Mouse (Mus musculus): ENCODE measurements around the gene Trim11. TPM values are rescaled to one million over a fixed set of nuclear protein-coding genes. Genes with fewer than 3 reads are reported as not detected.

Trim11 gene
- total RNA-seq, 1 experiment from 2014 or later = 107 TPM

DNA sequence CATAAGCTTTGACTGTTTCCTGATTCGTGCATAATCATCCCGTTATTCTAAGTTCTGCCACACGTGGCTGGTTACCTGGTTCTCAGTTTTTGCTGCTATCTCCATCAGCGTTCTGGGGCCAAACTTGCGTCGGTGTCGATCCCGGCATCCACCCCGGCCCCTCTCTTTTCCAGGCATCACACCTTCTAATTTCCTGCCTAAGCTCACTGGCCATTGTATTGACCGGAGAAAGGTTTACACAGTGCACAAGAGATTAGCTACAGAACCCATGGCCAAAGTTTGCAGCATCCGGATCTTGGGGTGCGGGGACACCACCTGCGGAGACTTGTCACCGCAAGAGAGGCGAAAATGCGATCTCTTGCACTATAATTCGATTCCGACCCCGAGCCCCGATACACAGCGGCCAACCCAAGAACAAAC is 276 bp upstream of the Trim11 start:
- no peak for ATAC-seq (ENCODE audit: extremely low read depth, insufficient number of reproducible peaks, low FRiP score, poor library complexity, severe bottlenecking)

DNA sequence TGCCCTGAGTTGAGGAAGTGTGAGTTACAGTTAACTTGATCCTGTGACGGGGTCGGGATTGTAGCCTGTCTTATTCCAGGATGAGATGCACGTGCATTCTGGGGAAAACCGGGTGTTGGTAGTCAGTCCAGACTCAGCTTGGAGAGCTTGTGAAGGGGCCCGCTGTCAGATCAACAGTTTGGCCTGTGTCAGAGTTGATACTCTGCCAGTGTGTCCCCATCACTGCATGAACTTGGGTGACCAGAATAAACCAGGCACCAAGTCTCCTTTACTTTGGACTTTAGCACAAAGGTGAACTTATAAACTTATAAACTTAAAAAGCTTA is 775 bp downstream of the Trim11 start:
- ATAC-seq (ENCODE audit: extremely low read depth, insufficient number of reproducible peaks, low FRiP score, poor library complexity, severe bottlenecking) = no peak

DNA sequence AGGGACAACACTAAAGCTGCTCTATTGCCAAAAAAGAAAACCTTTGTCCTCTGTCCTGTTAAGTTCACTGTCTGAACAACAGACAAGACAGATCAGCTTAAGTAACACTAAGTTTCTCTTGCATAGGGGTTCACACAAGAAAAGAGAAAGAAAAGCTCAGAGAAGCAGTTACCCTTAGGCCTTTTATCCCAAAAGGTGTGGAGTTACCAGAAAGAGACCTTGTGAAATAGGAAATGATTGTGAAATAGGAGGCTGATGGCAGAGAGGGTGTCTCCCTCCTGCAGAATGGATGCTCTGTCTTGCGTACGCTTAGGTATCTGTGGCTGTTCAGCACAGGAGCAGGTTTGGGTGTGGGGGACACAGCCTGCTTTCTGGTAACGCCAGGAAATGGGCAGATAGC is 1.3 kb downstream of the Trim11 start:
- ATAC-seq (ENCODE audit: extremely low read depth, insufficient number of reproducible peaks, low FRiP score, poor library complexity, severe bottlenecking) = no peak

DNA sequence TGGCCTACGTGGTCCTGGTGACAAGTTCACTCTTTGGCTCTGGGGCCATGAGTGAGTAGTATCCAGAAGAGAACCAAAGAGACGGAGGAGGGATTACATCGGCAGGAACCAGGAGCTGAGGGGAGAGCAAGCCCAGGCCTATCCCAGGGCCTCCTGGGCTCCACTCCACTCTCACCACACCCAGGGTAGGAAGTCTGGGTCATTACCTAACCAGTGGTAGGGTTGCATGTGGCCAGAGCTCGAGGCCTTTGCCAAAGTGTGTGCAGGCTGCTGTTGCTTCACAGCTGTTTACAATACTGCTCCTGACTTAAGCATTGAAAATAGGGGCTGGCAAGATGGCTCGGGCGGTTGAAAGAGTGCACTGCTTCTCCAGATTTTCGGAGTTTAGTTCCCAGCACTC is 1.8 kb downstream of the Trim11 start:
- ATAC-seq (ENCODE audit: extremely low read depth, insufficient number of reproducible peaks, low FRiP score, poor library complexity, severe bottlenecking) = no peak

DNA sequence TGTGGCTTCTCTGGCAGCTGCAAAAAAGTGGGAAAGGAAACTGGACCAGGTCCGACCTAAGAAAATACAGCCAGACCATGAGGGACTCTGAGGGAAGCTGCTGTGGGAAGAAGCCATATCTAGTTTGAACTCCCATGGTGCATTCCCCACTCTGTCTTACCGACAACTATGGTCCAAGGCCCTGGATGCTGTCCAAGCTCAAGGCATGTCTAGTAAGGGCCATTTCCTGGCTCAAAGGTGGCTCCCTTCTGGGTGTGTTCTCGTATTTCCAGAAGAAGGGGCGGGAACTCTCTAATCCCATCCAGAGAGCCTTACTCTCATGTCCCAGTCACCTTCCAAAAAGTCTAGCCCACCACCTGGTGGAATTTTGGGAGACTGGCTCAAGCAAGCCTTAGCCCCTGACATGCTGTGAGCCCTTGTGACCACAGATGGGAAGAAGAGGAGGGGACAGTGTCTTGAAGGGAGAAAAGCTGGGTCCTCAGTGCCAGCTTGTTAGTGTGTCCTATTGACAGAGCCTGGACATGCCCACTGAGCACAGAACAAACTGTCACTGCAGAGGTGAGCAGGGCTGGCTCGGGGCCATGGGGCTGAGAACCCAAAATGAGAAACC is 2.6 kb downstream of the Trim11 start:
- no peak for ATAC-seq (ENCODE audit: extremely low read depth, insufficient number of reproducible peaks, low FRiP score, poor library complexity, severe bottlenecking)

DNA sequence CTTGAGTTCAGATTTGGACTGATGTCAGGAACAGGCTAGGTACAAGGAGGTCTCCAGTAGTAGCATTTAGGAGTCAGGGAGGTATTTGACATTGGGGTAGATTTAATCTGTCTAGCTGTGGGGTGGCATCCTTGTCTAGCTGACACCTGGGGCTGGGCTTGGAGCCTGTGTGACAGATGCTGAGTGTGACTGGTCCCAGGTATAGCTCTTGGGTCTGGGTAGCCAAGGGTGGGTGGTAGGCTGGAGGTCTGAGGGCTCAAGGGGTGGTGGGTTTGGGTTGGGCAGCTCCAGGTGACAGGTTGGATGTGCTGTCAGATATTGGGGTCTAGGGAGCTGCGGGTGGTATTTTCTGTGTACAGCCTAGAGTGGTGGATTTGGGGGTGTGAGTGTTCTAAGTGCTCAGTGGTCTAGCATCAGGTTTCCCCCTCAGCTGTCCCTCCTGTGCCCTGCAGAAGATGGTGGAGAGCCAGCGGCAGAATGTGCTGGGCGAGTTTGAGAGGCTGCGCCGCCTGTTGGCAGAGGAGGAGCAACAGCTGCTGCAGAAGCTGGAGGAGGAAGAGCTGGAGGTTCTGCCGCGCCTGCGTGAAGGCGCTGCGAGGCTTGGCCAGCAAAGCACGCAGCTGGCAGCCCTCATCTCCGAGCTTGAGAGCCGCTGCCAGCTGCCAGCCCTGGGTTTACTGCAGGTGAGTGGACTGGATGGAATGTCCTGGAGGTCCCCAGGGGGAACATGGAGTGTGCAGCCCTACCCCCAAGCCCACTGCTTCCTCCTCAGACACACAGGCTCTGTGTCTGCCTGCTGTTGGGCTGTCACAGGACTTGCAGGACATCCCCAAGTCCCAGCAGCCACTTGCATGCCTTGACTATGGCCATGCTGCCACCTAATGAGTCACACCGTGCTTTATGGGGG is 3.9 kb downstream of the Trim11 start:
- ATAC-seq (ENCODE audit: extremely low read depth, insufficient number of reproducible peaks, low FRiP score, poor library complexity, severe bottlenecking) = peak; percentile 57

DNA sequence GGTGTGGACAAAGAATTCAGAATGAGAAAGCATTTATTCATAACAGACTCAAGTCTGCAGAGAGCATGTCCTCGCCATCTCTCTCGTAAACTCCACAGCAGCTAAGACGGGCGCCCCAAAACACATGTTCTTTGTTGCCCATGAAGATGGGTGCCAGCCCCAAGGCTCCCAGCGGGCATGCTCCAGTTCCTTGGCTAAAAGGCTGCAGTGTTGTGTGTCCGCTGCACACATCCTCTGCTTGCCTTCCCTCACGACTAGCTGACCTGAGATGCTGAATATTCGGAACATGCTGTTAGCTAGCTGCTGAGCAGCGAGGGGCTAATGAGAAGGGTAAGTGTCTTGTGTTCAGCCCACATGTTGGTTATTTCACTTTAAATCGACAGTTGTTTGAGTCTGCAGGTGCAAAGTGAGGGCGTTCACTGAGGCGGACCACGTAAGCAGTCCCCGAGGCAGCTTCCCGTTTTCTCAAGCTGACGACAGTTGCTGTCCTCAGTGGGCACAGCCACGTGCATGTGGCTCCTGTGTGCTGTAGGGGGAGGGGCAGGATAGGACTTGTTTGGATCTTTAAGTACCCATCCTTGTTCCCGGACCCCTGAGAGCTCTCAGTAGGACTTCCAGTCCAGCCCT is 4.7 kb downstream of the Trim11 start:
- ATAC-seq (ENCODE audit: extremely low read depth, insufficient number of reproducible peaks, low FRiP score, poor library complexity, severe bottlenecking) = peak; percentile 77

DNA sequence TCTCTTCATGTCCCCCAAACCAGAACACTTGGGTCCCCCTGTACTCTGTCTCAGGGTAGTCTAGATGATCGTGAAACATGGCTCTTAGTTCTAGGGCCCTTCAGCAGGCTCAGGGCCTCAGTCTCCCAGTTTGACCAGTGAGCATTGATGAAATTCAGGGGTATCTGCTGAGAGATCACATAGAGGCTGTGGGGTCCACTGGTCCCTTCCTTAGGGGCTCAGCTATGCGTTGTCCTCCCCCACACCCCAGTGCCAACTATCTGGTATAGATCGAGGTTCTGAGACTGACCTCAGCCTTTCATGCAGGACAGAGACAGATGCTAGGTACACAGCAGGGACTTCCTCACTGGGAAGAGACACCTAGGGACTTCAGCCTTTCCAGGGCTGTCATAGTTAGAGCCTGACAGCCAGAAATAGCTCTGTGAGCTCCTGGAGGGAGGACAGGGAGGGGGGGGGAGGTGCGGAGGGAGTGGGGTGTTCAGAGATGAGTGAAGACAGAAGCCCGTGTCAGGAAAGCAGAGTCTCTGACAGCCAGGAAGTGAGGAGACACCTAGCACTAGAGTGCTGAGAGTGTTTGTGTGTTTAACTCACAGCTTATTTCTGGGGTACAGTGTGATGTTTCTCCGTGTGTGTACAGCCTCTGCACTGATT is 5.9 kb downstream of the Trim11 start:
- no peak for ATAC-seq (ENCODE audit: extremely low read depth, insufficient number of reproducible peaks, low FRiP score, poor library complexity, severe bottlenecking)

DNA sequence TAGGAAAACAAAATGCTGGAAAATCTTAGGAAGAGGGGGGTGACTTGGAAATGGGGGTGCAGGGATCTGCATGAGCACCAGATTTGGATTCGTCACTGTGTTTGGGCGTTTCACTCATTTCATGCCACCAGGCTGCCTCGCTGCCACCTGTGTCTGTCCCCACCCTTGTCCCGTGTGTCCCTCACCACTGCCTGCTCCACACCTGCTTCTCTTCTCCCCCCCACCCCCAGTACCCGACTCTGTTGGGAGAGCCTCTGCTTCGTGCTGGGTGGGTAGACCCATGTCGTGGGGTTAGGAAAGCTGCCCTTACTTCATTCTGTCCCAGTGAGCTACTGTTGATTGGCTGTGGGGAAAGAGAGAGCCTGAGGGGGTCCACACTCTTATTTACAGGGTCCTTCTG is 6.8 kb downstream of the Trim11 start:
- ATAC-seq (ENCODE audit: extremely low read depth, insufficient number of reproducible peaks, low FRiP score, poor library complexity, severe bottlenecking) = no peak

DNA sequence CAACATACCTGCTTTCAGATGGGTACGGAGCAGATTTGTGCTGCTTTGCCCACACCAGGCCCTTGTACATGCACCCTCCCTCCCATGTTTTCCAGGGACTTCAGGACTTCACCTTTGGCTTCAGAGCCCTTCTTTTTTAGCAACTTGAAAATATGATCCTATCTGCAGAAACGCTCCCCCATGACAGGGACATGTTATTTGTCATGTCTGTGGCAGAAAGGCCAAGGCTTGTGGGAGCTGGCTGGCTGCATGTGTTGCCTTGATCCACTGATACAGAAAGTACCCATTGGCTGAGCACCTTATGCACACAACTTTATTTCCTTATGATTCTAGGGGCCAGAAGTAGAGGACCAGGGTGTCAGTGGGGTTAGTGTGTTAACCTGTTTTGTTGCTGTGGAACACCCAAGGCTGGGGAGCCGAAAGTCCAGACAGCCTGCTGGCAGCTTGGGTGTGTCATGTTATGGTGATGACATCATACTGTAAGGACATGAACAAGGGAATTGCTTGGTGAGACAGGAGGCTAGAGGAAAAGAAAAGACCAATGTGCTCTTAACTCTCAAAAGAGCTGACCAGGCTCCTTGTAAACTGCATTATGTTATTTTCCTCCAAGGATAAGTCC is 7.5 kb downstream of the Trim11 start:
- ATAC-seq (ENCODE audit: extremely low read depth, insufficient number of reproducible peaks, low FRiP score, poor library complexity, severe bottlenecking) = no peak

DNA sequence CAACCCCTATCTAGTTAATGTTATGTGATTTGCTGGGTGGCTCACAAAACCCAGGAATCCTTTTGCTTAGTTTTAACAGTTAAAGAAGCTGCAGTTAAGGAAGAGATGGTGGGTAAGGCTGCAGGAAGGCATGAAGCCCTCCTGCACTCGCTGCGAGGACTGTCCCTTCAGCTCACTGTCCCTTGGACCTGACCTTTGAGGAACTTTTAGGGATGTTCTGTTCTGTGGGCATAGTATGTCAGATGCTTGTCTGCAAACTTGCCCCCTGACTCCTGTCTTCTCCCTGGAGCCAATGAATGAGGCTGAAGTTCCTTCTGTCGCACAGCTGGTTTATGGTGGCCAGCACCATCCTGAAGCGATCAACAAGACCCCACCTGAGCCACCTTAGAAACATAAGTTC is 11.3 kb downstream of the Trim11 start:
- no peak for ATAC-seq (ENCODE audit: extremely low read depth, insufficient number of reproducible peaks, low FRiP score, poor library complexity, severe bottlenecking)

DNA sequence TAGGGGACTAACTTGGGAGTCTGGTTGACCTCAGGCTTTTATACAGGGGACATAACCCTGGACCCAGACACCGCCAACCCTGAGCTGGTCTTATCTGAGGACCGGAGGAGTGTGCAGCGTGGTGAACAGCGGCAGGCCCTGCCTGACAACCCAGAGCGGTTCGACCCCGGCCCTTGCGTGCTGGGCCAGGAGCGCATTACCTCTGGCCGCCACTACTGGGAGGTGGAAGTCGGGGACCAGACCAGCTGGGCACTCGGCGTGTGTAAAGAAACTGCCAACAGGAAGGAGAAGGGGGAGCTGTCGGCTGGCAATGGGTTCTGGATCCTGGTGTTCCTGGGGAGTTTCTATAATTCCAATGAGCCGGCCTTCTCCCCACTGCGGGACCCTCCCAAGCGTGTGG is 12.2 kb downstream of the Trim11 start:
- ATAC-seq (ENCODE audit: extremely low read depth, insufficient number of reproducible peaks, low FRiP score, poor library complexity, severe bottlenecking) = no peak

DNA sequence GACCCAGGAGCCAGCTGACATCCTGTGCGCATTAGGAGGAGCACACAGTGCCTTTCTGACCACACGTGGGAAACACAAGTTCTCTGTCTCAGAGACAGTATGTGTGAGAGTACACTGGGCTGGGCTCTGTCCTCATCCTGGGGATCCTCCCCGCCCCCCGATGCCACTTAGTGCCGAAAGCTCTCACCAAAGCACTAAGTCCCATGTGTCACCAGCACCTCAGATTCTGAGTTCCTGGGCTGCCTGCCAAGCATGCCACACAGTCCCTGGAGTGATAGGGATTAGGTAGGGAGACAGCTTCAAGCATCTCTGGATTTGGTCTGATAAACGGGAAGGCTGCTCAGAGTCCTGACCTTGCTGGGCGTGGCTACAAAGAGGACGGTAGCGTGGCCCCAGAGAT is 12.9 kb downstream of the Trim11 start:
- no peak for ATAC-seq (ENCODE audit: extremely low read depth, insufficient number of reproducible peaks, low FRiP score, poor library complexity, severe bottlenecking)

DNA sequence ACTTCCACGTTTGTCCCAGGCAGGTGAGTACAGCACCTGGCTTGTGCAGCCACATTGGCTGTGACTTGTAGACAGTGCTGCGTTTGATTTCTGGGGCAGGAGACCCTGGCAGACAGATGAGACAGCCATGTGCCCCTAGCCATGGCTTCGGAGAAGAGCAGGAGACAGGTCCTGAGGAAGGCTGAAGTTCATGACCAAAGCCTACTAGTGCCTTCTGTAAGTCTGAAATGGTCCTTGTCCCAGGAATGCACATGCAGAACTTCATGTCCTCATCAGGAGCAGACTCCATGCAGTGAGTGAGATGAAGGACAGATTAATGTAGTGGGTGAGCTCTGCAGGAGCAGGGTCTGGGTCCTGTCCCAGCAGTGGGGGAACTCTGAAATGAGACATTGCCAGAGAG is 14.0 kb downstream of the Trim11 start:
- ATAC-seq (ENCODE audit: extremely low read depth, insufficient number of reproducible peaks, low FRiP score, poor library complexity, severe bottlenecking) = no peak

DNA sequence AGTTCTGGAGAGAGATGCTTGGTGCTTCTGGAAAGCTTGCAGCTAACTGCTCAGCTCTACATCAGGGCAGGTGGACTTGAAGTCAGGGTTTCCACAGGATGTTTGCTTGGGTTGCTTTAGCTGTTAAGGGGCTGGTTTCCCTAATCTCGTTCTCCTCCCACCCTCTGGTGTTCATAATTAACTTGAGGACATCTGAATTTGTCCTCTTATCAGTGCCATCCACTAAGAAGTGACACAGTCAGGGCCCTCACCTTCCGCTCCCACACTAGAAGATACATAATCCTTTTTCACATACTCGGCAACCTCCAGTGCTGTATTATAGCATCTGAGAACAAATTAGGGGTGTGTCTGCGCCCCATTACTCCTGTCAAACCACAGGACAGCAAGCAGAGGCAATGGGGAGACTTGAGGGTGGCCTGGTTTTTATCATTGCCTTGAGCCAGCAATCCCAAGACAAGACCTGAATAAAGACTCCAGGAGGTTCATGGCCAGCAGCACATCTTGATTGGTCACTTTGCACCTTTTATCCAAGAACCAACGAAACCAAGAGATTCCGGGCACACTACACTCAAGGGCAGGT is 15.3 kb downstream of the Trim11 start:
- no peak for ATAC-seq (ENCODE audit: extremely low read depth, insufficient number of reproducible peaks, low FRiP score, poor library complexity, severe bottlenecking)

DNA sequence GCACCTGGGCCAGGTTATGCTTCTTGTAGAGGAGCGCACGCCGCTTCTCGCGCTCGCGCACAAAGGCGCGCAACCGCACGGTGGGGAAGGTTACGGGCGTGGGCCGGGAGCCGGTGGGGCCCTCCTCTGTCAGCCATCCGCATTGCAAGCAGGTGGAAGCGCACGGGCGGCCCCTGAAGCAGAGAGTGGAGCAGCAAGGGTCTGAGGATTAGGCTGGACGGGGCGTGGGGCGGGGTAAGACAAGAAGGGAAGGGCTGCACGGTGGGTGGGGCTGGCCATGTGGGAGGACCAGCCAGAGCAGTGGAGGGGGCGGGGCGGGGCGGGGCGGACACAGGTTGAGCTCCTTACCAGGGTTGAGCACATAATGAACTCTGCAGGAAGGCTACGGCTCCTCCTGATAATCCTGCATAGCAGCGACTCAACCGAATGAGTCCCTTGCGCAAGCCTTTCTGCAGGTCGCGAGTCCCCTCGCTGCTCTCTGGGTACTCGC is 16.5 kb downstream of the Trim11 start:
- ATAC-seq (ENCODE audit: extremely low read depth, insufficient number of reproducible peaks, low FRiP score, poor library complexity, severe bottlenecking) = peak; percentile 45; the same call in 1 of the 2 replicates

DNA sequence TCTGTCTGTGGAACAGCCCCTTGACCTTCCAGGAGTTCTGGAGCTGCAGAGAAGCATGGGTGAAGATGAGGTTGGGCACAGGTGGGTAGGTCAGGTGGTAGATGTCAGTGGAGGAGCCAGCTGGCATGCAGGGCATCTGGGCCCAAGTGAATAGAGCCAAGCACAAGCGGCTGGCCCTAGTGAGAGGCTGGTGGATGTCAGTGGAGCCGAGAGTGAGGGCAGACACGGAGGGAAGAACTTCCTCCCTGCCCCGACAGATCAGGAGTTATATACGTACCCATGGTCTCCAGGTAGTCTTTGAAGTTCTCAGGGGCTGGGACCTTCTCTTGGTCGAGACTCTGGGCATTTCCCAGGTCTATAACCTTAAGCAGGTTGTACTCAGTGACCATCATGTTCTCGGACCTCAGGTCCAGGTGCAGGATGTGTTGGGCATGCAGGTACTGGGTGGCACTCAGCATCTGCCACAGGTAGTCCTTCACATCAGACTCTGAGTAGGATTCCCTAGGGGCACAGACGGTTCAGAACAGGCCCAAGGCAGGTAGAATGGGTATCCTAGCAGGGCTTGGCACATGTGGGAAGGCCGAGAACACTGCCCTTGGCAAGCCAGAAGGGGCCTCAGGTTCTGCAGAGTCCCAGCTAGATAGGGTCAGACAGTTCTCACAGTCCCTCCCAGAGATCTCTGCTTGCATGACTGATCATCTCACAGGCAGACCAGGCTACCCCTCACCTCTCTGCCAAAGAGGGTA is 17.3 kb downstream of the Trim11 start:
- no peak for ATAC-seq (ENCODE audit: extremely low read depth, insufficient number of reproducible peaks, low FRiP score, poor library complexity, severe bottlenecking)

DNA sequence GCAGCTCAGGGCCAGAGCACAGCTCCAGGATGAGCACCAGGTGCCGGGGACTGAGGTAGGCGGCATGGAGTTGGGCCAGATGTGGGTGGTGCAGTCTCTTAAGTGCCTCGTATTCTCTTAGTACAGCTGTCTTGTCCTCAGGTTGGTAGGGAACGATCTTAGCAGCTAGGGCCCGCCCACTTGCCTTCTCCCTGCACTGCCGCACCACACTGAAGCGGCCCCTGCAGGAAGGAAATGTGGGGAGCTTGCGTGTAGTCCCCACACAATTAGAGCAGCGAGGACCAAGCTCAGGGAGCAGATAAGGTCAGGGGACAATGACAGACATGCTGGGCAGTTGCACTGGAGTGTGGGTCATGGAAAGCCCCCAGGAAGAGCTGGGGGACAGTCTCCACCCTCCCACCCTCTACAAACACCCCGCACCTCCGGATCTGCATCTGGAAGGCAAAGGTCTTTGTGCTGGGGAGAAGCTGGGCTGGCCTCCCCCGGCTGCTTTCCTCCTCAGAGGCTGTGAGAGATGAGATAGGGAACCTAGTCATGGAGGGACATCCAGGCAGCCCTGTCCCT is 18.0 kb downstream of the Trim11 start:
- peak; percentile 14; the same call in 1 of the 2 replicates for ATAC-seq (ENCODE audit: extremely low read depth, insufficient number of reproducible peaks, low FRiP score, poor library complexity, severe bottlenecking)
